Mouse (Mus musculus) midbrain, embryonic 16.5 days (tissue): ENCODE results near the gene Mnt. TPM values are rescaled to one million over a fixed set of nuclear protein-coding genes. Genes with fewer than 3 reads are reported as not detected.

Source experiments
- ATAC-seq: fragments of 200-750 bp; cut with Nextera tagmentation; 2 replicates; pipeline ENCODE4 v1.8.0; 2017; ENCODE audit warnings: moderate TSS enrichment
- H3K27ac ChIP-seq: fragments of 300-500 bp; sonication (generic); 2 replicates; pipeline ENCODE4 v1.5.1; 2014; ENCODE audit warnings: mild to moderate bottlenecking, low read length, mixed read lengths
- H3K27me3 ChIP-seq: fragments of 300-500 bp; sonication (generic); 2 replicates; pipeline ENCODE4 v1.6.1; 2014; ENCODE audit warnings: low read depth, low read length, mixed read lengths; ENCODE audit not compliant: control insufficient read depth, insufficient read depth
- H3K36me3 ChIP-seq: fragments of 300-500 bp; sonication (generic); 2 replicates; pipeline ENCODE4 v1.6.1; 2014; ENCODE audit warnings: mild to moderate bottlenecking, low read length, moderate library complexity, mixed read lengths; ENCODE audit not compliant: control insufficient read depth, insufficient read depth
- H3K4me1 ChIP-seq: fragments of 300-500 bp; sonication (generic); 2 replicates; pipeline ENCODE4 v1.6.1; 2014; ENCODE audit warnings: mild to moderate bottlenecking, low read length, mixed read lengths; ENCODE audit not compliant: control insufficient read depth, insufficient read depth
- H3K4me2 ChIP-seq: fragments of 300-500 bp; sonication (generic); 2 replicates; pipeline ENCODE4 v1.6.1; 2014; ENCODE audit warnings: mild to moderate bottlenecking, low read length, mixed read lengths
- H3K4me3 ChIP-seq: fragments of 300-500 bp; sonication (generic); 2 replicates; pipeline ENCODE4 v1.5.1; 2014; ENCODE audit warnings: low read depth, mild to moderate bottlenecking, low read length, moderate library complexity, mixed read lengths
- H3K9ac ChIP-seq: fragments of 300-500 bp; sonication (generic); 2 replicates; pipeline ENCODE4 v1.6.1; 2014; ENCODE audit warnings: low read depth, low read length, mixed read lengths
- H3K9me3 ChIP-seq: fragments of 300-500 bp; sonication (generic); replicated peaks from 2 replicates; pipeline ENCODE4 v1.6.1; 2014; ENCODE audit warnings: mild to moderate bottlenecking, low read length, mixed read lengths; ENCODE audit not compliant: control insufficient read depth, poor library complexity, severe bottlenecking
- WGBS: fragments of 180-500 bp; shearing (Covaris S2); extraction: QIAGEN DNeasy Blood & Tissue Kit; methylation state at CpG from one replicate; pipeline ENCODE4 v1.1.7; 2014; 5-methylcytosine and 5-hydroxymethylcytosine counted together
- polyA plus RNA-seq: library from polyadenylated mRNA; unstranded; fragments of >200 nt; fragmentation: Nextera tagmentation; extraction: Ambion mirVana; gene quantifications from 2 replicates; pipeline ENCODE4 v1.2.1, GENCODE M21; 2015

Gene Mnt
- polyA plus RNA-seq, 1 experiment from 2014 or later: 7.6 TPM

GRCm38 (mm10) chr11:74828965-74829550 lies 1.7 kb upstream of the Mnt start:
- no peak for ATAC-seq
- H3K4me2 ChIP-seq: peak overlapping the region; percentile 85
- peak overlapping the region; percentile 99 for H3K4me3 ChIP-seq
- H3K9ac ChIP-seq: no peak overlapping the region
- peak overlapping the region; percentile 94 for H3K27ac ChIP-seq
- no peaks in the 10 kb centered on the region for H3K27me3 ChIP-seq
- no peaks in the 10 kb centered on the region for H3K9me3 ChIP-seq
- 14% methylated on average over 11 of the region's 11 CpGs for WGBS
- peaks cover 25% of the 10 kb centered on the region for H3K4me1 ChIP-seq
- no peaks in the 10 kb centered on the region for H3K36me3 ChIP-seq

GRCm38 (mm10) chr11:74829812-74830211 lies 908 bp upstream of the Mnt start:
- under 1% methylated on average over 20 of the region's 20 CpGs for WGBS

GRCm38 (mm10) chr11:74831191-74831605 lies 478 bp downstream of the Mnt start:
- Histone ChIP-seq H3K4me2 (peak overlapping the region; percentile 85), H3K36me3 (no peaks in the 10 kb centered on the region), H3K4me1 (peaks cover 27% of the 10 kb centered on the region), H3K27me3 (no peaks in the 10 kb centered on the region), H3K4me3 (peak overlapping the region; percentile 99), H3K9me3 (no peaks in the 10 kb centered on the region), H3K27ac (peak overlapping the region; percentile 94), H3K9ac (peak overlapping the region; percentile 98)
- 1% methylated on average over 35 of the region's 35 CpGs for WGBS
- no peak for ATAC-seq

More at GRCm38 (mm10) chr11:74829812-74830211, 908 bp upstream of the Mnt start:
- H3K9me3 ChIP-seq: no peaks in the 10 kb centered on the region
- H3K4me1 ChIP-seq: peaks cover 27% of the 10 kb centered on the region
- peak; percentile 22 for ATAC-seq
- peak overlapping the region; percentile 99 for H3K4me3 ChIP-seq
- H3K27ac ChIP-seq: peak overlapping the region; percentile 94
- no peaks in the 10 kb centered on the region for H3K36me3 ChIP-seq
- no peaks in the 10 kb centered on the region for H3K27me3 ChIP-seq
- peak overlapping the region; percentile 61 for H3K9ac ChIP-seq
- H3K4me2 ChIP-seq: peak overlapping the region; percentile 85

- Histone ChIP-seq H3K4me3 (peak overlapping the region; percentile 99), H3K36me3 (no peaks in the 10 kb centered on the region), H3K9me3 (no peaks in the 10 kb centered on the region), H3K27me3 (no peaks in the 10 kb centered on the region), H3K9ac (peak overlapping the region; percentile 98), H3K4me1 (peaks cover 27% of the 10 kb centered on the region), H3K4me2 (peak overlapping the region; percentile 85), H3K27ac (peak overlapping the region; percentile 94)
- WGBS: under 1% methylated on average over 61 of the region's 61 CpGs
- ATAC-seq: peak; percentile 63
Measured at GRCm38 (mm10) chr11:74831606-74832451, 1.1 kb downstream of the Mnt start.

DNA sequence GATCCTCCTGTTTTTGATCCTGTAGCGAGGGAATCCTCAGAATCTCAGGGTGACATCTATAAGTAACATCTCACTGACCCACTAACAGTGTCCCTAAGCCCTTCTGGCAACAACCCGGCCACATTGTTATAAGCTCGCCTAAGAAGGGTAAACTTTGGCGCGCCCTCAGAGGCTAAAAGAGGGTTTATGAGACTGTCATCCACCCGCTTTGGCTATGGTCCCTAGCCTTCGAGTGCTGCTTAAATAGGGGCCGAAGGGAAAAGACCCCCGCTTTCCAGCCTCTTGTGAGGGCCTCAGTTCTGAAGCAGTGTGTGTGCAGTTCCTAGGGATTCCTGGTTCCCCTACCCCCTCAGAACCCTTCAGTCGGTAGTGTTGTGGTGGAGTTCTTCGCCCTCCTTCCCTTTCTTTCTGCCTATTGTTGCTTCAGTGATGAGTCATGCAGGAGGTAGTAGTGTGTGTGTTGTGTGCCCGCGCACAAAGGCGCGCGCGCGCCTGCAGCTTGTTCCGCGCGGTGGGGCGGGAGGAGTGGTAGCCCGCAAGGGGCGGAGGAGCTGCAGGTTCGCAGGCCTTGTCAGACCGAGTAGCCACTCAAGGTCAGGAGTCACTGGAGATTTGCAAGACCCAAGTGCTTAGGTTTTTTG lies 1.9 kb downstream of the Mnt start:
- under 1% methylated on average over 26 of the region's 26 CpGs for WGBS
- no peaks in the 10 kb centered on the region for H3K27me3 ChIP-seq
- peak overlapping the region; percentile 85 for H3K4me2 ChIP-seq

DNA sequence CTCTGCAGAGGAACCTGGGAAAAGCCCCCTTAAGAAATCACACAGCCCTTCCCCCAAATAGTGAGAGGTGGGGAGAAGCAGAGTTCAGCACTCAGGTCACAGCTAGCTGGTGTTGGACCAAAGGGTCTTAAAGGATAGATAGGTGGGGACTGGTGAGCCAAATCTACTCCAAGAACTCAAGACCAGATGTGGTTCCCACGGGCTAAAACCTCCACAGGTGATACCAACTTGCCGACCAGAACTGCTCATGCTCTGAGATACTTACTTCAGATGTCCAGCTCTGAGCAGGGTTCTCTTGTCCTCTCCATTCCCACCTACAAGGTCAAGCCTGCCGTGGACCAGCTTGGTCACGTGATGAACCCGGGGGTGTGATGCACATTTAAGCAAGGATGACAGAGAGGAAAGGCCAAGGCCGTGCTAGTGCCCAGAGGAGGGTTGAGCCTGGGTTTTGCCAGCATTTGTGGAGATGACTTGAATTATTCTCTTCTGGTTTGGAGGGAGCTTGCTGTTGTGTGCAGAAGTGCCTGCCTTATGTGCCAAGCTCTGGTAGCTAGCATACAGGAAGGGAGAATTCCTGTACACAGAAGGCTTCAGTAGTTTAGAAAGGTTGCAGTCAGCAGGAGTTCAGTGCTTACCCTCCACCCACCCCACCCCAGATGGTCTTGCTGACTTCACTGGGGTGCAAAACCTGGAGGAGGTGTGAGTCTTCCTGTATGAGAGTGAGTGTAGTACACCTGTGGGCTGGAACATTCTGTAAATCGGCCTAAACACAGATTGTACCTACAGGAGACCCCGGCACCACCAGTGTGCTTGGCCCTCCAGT lies 3.0 kb downstream of the Mnt start:
- Histone ChIP-seq H3K4me1 (peaks cover 35% of the 10 kb centered on the region), H3K9me3 (no peaks in the 10 kb centered on the region)

More for the DNA sequence above, 1.9 kb downstream of the Mnt start:
- Histone ChIP-seq H3K9me3 (no peaks in the 10 kb centered on the region), H3K4me1 (peaks cover 32% of the 10 kb centered on the region), H3K4me3 (peak overlapping the region; percentile 99), H3K27ac (peak overlapping the region; percentile 94), H3K36me3 (no peaks in the 10 kb centered on the region), H3K9ac (peak overlapping the region; percentile 98)
- ATAC-seq: no peak

DNA sequence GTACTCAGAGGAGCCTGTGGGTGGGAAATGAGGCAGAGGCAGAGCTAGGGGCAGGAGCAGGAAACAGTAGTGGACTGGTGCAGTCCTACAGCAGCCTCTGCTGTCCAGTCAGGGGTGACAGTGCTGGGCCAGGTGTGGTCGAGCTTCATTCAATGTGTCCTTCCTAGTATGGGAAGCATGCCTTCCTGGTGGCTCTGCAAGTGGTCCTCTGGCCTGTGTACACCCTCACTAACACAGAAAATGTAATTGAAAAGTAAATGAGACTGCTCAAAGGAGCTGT lies 3.6 kb downstream of the Mnt start:
- no peak overlapping the region for H3K4me3 ChIP-seq
- H3K4me1 ChIP-seq: peaks cover 37% of the 10 kb centered on the region
- no peak for ATAC-seq
- no peaks in the 10 kb centered on the region for H3K9me3 ChIP-seq
- no peak overlapping the region for H3K4me2 ChIP-seq
- WGBS: 63% methylated on average over 1 of the region's 1 CpGs
- no peaks in the 10 kb centered on the region for H3K27me3 ChIP-seq
- no peak overlapping the region for H3K9ac ChIP-seq
- H3K36me3 ChIP-seq: no peaks in the 10 kb centered on the region
- H3K27ac ChIP-seq: no peak overlapping the region

More for the DNA sequence above, 3.0 kb downstream of the Mnt start:
- no peak for ATAC-seq
- no peak overlapping the region for H3K27ac ChIP-seq
- H3K4me2 ChIP-seq: peak overlapping the region; percentile 85
- H3K4me3 ChIP-seq: no peak overlapping the region; the same call in 1 of the 2 replicates
- no peaks in the 10 kb centered on the region for H3K36me3 ChIP-seq
- H3K9ac ChIP-seq: peak overlapping the region; percentile 98
- 83% methylated on average over 8 of the region's 8 CpGs for WGBS
- no peaks in the 10 kb centered on the region for H3K27me3 ChIP-seq

GRCm38 (mm10) chr11:74834650-74835277 lies 4.0 kb downstream of the Mnt start:
- Histone ChIP-seq H3K27me3 (no peaks in the 10 kb centered on the region), H3K4me1 (peaks cover 34% of the 10 kb centered on the region), H3K9ac (no peak overlapping the region), H3K36me3 (no peaks in the 10 kb centered on the region), H3K4me3 (no peak overlapping the region), H3K27ac (no peak overlapping the region), H3K9me3 (no peaks in the 10 kb centered on the region), H3K4me2 (no peak overlapping the region)
- ATAC-seq: no peak
- 56% methylated on average over 5 of the region's 5 CpGs for WGBS
